Mouse (Mus musculus) retina, embryonic 14.5 days (tissue): ENCODE data around the gene Socs3.

Experiments
- DNase-seq: peaks from one replicate; pipeline ENCODE4 v3.0.0-alpha.2; 2015; ENCODE audit warnings: low spot score

Gene Socs3

DNA sequence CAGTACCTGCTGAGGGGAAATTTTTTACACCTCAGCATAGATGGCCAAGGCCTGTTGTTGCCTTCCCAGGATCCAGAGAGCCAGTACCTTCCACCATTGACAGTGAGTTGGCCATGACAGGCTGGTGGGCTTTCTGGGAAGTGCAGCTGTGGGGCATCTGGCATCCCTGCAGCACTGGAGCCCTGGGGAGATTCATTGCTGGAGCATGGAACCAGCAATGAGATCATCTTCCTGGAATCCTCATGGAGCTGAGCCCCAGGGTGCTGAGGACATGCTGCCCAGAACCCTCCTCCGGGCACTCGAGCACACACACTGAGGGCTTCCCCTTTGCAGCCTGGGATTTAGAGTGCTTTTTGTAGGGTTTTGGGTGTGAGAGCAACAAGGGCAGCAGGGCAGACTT, 25.4 kb upstream of the Socs3 start:
- DNase-seq, result no peak

DNA sequence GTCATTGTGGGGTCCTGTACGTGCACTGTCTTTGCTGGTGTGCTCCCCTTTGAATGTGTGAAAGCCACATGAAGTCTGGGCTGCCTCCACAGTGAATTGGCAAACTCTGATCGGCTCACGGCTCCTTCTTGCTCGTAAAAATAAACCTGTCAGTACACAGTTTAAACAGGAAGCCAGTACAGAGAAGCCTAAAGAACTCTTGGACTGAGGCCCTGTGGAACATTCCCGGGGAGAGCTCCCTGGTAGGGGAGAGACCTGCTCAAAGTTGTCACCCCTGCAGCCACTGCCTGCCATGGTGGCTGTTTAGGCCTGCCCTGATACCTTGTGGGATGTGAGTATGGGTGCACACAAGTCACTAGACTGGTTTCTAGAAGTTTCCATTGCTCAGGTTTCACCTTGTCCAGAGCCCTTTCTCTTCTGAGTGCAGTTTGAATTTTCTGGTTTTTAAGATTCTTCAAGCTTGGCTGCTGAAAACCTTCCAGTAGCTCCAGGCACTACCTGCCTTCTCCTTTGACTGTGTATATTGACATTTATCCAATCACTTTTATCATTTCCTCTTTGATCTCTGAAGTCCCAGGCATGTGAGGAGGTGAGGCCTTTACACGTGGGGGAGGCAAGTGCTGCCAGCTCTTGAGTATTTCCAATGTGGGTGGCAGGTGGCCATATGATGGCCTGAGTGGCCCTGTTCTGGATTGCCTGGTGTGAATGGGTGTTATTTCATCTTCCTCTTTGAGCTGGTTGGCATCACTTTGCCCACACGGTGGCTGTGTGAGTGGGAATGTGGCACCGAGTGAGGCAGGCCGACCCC, 24.6 kb upstream of the Socs3 start:
- DNase-seq, result no peak

DNA sequence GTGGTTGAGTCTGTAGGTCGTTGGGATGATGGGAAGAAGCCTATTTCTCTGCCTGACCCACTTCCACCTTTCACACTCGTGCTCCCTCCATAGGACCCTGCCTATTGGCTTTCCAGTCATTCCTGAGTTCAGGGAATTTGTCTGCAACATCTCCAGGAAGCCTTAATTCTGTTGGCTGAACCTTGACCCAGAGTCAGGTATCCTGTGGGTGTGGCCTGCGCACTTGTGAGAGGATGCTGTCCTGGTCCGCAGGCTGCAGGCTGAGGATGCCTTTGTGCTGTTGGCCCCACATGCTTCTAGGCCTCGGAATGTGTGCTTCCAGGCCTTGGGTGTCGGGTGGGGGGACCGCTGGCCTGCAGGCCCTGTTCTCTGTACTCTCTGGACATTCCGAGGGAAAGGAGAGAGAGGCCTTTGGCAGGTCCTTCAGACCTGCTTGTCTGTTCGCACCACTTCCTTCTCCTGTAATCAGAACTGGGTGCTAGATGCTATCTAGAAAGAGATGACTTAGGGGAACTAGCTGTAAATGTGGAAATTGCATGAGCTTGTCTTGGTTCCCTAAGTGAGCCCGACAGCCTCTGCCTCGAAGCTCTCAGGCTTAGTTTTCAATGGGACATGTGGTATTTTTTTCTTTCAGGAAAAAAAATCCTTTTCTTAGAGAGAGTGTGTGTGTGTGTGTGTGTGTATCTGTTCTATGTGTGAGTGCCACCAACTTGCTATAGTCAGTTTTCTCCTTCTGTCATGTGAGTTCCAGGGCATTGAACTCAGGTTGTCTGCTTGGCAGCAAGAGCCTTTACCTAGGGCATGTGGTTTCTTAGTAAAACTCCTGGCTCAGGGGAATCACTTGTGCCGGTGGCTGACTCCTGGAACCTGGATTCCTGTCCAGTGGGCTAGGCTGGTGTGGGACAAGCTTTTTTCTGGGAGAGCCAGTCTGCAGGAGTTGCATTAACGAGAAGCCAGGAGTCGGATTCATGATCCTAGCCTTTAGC, 23.6 kb upstream of the Socs3 start:
- no peak for DNase-seq

DNA sequence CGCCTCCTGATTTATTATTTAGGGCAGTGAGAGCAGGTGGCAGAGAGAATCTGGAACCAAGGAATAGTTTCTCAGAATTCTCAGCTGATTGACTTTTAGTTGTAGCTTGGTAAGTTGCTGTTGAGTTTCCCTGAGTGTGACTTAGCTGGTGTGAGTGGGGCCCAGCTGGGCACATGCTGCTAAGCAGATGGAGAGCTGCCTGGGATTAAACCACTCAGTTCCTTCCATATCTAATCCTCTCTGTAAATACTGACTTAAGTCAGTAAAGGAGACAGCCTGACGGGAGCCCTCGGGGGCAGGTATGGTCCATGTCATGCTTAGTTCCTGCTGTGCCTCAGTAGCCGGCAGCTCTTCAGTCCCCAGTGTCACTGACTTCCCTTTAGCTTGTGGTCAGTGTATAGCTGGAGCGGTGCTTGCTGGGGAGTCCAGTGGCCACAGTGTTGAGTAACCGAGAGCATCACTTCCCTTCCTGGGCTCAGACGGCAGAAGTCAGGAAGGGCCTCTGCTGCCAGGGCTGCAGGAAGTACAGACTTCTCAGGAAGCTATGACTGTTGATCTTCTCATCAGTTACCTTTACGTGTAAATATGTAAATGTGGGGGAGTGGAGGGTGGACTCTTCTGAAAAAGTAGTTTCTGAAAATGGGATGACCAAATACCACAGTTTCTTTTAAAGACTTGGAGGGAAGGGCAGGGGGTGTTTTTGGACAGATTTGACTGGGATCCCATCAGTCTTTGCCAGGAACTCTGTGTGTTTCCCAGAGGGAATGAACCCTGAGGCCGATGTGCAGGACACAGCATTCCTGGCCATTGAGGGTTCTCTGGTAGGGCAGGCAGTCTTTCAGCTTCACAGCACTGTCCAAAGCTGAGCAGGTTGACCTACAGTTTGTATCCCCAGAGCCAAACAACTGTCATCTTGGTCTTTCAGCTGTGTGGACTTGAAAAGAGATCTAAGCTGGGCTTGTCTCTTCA, 21.9 kb upstream of the Socs3 start:
- peak; percentile 15 for DNase-seq

DNA sequence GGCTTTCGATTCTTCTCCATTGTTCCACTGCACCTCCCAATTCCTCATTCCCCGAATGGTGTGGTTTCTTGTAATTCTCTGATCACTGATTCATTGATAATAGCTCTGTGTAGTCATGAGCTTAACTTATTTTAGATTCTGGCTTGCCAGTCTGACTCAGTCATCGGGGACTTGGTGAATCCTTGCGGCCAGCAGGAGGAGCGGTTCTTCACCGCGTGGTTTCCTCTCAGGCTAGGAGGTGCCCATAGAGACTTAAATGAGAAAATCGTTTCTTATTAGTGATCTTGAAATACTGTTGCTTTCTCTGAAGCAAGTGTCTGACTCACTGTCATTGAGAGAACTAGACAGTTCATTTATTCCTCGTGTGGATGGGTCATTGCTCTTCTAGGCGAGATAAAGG, 20.1 kb upstream of the Socs3 start:
- no peak for DNase-seq

DNA sequence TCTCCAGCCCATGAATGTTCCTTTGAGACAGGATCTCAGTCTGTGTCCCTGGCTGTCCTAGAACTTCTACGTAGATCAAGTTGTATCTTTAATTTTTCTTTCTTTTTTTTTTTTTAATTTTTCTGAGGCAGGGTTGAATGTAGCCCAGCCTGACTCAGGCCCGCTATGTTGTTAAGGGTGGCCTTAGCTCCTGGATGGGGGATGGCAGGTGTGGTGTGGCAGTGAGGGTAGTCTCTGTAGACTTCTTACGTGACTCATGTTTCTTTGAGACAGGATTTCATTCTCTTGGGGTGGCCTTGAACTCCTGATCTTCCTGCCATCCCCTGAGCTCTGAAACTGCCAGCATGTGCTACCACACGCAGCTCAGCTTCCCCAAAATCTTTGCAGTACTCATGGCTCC, 19.4 kb upstream of the Socs3 start:
- no peak for DNase-seq

DNA sequence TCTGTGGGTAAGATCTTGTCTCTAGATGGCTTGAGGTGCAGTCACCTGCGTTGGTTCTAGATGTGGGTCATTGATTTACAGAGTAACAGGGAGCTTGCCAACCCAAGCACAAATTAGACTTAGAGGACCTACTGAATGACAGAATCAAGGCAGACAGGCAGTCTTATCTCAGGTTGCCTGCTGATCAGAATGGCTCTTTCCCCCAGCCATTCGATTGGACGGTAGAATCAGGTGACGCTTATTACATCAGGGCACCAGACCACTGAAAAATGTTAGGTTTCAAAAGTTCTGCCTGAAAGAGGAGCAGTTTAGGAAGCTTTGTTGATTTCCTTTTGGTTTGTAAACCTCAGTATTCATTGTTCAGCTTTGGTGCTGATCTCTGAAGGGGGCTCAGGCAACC, 18.1 kb upstream of the Socs3 start:
- no peak for DNase-seq

DNA sequence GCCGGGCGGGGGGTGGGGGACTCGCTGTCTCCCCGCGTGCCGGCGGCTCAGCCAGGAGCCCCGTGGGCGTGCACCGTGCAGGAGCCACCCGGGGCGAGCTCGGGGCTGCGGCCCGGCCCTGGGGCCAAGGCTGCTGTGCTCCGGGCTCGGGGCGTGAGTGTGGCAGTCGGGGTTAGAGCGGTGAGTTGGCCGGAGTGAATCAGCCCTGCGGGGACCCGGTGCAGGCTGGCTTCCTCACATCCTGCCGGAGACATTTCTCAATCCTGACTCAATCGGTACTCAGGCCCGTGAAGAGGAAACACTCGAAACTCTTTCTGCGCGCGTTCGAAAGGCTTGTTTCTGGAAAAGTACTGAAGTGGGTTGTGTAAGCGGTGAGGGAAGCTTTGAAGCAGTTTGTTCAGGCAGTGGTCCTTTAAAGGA, 17.2 kb upstream of the Socs3 start:
- no peak for DNase-seq

DNA sequence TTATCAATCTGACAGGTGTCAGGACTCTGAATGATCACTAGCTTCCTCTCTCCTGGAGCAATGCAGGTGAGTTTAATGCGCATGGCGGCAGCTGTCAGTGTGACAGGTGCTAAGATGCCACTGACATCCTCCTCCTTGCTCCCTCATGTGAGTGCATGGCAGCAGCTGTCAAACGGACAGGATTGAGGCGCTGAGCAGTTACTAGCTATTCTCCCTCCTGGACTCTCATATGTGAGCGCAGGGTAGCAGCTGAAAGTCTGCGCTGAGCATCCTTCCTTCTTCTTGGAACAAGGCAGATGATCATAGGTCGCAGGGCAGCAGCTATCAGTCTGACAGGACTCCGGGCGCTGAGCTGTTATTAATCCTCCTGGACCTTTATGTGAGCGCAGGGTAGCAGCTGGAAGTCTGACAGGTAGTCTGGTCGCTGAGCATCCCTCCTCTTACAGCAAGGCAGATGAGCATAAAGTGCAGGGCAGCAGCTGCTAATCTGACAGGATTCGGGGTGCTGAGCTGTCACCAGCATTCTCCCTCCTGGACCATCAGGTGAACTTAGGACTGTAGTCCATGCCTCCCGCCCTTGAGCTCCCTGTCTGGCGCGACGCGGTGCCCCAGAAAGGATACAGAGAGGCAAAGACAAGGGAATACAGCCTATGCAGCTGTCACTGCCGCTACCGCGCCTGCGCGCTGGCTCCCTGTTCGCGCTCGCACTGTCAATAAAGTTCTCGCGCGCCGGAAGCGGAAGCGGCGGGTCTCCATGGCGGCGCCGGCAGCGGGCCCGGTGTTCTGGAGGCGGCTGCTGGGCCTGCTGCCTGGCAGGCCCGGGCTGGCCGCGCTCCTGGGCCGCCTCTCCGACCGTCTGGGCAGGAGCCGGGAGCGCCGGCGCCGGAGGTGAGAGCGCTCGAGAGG, 16.5 kb upstream of the Socs3 start, which contains the start of gene Pgs1:
Gene Pgs1 (plus strand): TSS at position 167 of the 906 bp plus-strand sequence.
- DNase-seq, result peak; percentile 96

DNA sequence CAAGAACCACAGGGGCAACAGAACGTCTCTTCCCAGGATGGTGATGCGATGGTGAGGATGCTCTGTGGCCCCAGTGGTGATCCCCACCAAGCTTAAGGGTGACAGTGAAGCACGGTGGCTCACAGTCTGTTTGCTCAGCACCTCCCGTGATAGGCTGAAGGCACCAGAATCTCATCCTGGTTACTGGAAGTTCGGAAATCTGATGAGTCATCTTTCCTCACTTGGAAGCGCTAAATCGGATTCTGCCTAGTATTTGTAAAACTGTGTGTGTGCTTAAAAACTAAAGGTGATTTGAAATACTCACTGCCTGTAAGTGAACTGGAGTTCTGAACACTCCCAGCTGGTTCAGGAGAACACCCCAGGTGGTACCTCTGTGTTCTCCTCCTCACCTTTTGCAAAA, 13.9 kb upstream of the Socs3 start:
- DNase-seq, result no peak

DNA sequence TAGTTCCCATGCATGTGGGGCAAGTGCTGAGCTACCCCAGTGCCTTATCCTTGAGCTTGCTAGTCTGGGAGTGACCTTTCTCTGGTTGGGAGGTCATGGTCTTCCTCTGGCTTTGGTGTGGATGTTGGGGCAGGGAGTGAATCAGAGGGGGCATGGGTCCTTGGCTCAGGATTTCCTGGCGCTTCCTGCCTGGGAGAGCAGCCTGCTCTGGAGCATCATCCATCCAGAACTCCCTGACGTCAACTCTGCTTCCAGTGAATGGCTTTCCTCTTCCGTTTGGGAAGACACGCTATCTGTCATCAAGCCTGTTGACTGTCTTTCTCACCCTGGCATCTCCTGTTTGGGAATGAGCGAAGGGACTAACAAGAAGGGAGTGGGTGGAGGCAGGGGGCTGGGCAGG, 12.6 kb upstream of the Socs3 start:
- no peak for DNase-seq

DNA sequence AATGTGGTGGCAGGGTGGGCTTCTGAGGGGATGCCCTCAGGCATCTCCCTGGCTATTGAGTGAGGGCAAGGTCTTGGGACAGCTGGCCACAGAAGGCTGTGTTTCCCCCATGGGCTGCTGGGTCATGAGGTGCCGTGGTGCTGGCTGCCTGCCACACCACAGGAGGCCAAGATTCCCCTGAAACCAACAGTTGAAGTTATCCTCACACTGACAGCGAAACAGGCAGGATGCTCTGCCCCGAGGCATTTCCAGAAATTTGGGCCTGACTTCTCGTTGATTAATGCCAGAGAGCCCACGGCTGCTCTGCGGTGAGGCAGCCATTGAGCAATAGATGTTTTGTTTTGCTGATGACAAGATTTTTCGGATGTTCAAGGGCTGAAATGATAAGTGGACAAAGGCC, 9.5 kb upstream of the Socs3 start:
- no peak for DNase-seq

DNA sequence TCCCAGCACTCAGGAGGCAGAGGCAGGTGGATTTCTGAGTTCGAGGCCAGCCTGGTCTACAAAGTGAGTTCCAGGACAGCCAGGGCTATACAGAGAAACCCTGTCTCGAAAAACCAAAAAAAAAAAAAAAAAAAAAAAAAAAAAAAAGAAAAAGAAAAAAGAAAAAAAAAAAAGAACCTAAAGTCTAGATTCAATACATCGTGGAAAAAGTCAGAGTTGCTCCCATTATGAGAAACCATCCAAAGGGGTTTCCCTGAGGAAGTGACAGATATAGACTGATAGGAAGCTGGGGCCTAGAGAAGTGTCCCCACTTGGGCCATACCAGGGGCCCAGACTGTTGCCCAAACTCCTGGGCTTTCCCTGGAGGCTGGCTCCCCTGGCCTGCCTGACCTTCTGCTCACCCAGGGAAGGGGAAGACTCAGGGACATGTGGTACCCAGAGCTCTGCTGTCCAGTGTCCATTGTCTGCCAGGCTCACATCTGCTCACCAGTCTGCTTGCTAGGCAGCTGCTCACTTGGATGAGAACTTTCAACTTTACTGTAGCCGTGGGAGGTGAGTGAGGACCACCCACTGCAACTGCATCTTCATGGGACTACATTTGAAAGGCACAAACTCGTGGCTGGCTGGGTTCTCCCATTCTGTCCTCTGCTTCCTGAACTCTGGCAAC, 8.0 kb upstream of the Socs3 start:
- peak; percentile 33 for DNase-seq

DNA sequence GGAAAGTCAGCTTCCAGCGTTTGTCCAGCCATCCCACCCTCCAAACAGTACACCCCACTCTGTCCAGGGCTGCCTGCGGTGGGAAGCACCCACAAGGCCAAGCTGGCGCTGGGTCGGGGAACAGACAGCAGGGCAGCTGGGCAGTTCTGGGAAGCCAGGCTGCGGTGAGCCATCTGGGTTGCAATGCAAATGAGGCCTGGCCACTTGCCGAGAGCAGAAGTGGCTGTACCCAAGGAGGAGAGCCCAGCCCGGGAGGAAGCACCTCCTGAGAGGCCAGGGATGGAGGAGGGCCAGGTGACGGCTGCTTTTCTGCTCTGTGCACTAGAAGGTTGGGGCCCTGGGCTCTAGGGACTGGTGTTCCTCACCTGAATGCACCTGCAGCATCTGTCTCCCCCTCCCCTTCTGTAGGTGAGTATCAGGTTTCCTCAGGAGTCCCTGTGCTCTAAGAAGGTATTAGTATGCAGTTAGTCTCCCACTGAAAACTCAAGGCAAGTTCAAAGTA, 6.3 kb upstream of the Socs3 start:
- peak; percentile 70 for DNase-seq

DNA sequence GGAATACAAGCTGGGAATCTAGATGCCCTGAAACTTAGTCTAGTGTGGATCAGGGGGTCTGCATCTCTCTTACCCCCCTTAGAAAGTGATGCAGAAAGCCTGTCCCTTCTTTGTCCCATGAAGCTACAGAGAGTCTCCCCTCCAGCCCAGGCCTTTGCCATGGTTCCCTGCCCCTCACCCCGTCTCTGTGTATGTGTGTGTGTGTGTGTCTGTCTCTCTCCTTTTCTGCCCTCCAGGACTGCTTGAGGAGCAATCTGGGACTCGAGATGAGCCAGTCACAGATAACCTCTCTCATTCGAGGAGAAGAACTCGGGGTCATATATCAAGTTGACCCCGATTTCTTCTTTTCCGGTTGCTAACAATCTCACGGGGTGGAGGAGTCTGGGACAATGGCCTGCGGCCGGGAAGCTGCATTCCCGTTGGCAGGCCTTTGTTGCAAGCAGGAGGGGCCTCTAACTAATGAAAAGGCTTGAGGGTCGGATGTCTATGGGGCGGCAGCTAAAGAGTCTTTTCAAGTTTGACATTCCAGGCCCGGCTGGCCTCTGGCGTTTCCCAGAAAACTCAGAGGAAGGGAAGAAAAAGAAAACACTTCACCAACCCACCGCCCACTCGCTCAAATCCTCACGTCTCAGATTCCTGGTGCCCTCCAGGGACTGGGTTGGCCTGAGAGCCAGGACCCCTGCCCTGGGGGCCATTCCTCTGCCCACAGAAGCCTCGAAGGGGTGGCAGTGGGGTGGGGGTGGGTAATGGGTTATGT, 5.5 kb upstream of the Socs3 start:
- peak; percentile 77 for DNase-seq

DNA sequence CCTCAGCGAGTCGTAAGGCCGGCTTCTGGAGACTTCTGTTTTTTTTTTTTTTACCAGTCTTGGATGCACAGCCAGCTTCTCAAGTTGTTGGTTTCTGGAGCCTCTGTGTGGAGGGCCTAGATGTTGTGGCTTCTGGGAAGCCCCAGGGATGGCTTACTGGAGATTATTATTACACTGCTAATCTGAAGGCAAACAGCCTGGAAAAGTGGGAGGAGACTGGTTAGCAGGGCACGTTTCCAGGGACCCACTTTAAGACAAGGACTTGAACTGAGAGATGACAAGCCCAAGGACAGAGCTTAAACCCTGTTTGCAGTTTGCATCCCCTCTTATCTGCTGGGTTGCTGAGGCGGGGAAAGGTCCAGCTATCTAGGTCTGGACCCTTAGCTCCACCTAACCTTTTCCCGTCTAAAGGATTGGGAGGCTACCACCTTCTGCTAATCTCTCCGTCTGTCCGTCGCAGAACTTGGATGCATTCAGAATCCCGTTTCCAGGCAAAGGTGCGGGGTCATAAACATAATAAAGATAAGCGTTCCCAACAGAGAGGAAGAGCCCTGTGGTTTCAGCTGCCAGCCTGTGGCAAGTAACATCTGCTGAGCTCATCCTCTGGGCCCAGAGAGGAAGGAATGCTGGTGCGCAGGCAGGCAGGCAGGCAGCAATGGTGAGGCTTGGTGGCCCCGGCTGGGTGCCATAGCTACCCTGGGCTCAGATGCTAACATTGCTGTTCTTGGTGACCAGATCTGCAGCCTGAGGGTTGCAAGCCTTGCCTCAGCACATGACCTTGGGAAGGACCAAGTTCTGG, 4.7 kb upstream of the Socs3 start:
- DNase-seq, result peak; percentile 41

DNA sequence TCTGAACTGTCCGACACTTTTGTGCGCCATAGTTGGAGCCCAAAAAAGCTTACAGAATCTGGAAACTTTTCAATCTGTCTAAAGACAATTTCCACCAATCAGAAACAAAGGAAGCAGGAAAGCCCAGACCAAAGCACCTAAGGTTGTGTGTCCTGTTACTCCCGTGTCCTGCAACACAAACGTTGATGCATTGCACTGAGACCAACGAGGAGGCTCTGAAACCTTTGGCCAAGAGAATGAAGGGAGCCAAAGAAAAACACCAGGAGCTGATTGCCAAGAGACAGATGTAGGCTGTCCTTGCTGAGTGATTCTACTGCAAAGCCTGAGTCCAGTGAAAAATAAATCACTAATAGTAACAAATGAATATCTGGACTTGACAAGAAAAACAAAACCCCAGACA, 3.7 kb upstream of the Socs3 start:
- no peak for DNase-seq
